1 mouse cellular context compared by ENCODE assay signal in genomic region chr11:83849529-83850335, GRCm38 (mm10).
TF ChIP-seq lines count a peak whose summit lies in the region.

Hnf1b (plus strand) TSS chr11:83850063.

TF ChIP-seq in CH12.LX, 34 proteins besides CTCF, POLR2A, EP300 and RAD21 (continued from another document):
- 0 out of 2 replicates have a peak, but pooled peaks have one; percentile 54 for TF ChIP-seq KAT2A (IDR thresholded peaks at IDR 0.05; ENCODE audit: insufficient replicate concordance, low read length)
- TF ChIP-seq MAFK (IDR thresholded peaks at IDR 0.05; ENCODE audit: insufficient replicate concordance, low read length), result peak; percentile 44; the same call in 1 of the 2 replicates
- peak; percentile 37; the same call in 1 of the 2 replicates for TF ChIP-seq HCFC1 (IDR thresholded peaks at IDR 0.05; ENCODE audit: low read depth, low read length)
- no peak for TF ChIP-seq E2F4 (IDR thresholded peaks at IDR 0.05; ENCODE audit: insufficient replicate concordance, low read depth, low read length)
- TF ChIP-seq ETS1 (conservative IDR thresholded peaks at IDR 0.05; ENCODE audit: low read depth, low read length), result peak; percentile 57; the same call in 1 of the 2 replicates
- TF ChIP-seq BHLHE40 (IDR thresholded peaks at IDR 0.05; ENCODE audit: low read depth, low read length), result peak; percentile 88
- peak; percentile 19; the same call in 1 of the 2 replicates for TF ChIP-seq MEF2A (IDR thresholded peaks at IDR 0.05; ENCODE audit: borderline replicate concordance, low read depth, low read length)
- TF ChIP-seq SIN3A (IDR thresholded peaks at IDR 0.05; ENCODE audit: low read length), result peak; percentile 42; the same call in 1 of the 2 replicates
- no peak for TF ChIP-seq ZMIZ1 (IDR thresholded peaks at IDR 0.05; ENCODE audit: low read depth, low read length)
- TF ChIP-seq CHD2 (IDR thresholded peaks at IDR 0.05; ENCODE audit: low read length), result peak; percentile 28; the same call in 1 of the 2 replicates
- 0 out of 2 replicates have a peak, but pooled peaks have one; percentile 20 for TF ChIP-seq MYC (IDR thresholded peaks at IDR 0.05; ENCODE audit: low read depth, low read length)
- TF ChIP-seq RCOR1 (conservative IDR thresholded peaks at IDR 0.05; ENCODE audit: low read depth, low read length), result no peak; the same call in 1 of the 2 replicates
- no peak for TF ChIP-seq POLR2AphosphoS2 (IDR thresholded peaks at IDR 0.05; ENCODE audit: low read depth, low read length)
- no peak for TF ChIP-seq GABPA (IDR thresholded peaks at IDR 0.05; ENCODE audit: insufficient replicate concordance, low read depth, low read length)
- peak; percentile 92 for TF ChIP-seq ZNF384 (IDR thresholded peaks at IDR 0.05; ENCODE audit: low read depth, low read length)
- TF ChIP-seq PAX5 (IDR thresholded peaks at IDR 0.05; ENCODE audit: low read length), result no peak
- TF ChIP-seq USF1 (IDR thresholded peaks at IDR 0.05; ENCODE audit: low read depth, low read length), result no peak
- TF ChIP-seq USF2 (conservative IDR thresholded peaks at IDR 0.05; ENCODE audit: low read depth, low read length), result no peak
- peak; percentile 1; the same call in 1 of the 2 replicates for TF ChIP-seq JUN (IDR thresholded peaks at IDR 0.05; ENCODE audit: insufficient read depth, low read depth, low read length)
- no peak for TF ChIP-seq ZKSCAN1 (IDR thresholded peaks at IDR 0.05; ENCODE audit: borderline replicate concordance, low read depth, low read length)
TF ChIP-seq in CH12.LX: peak in this region for 18.
